Mouse (Mus musculus) left cerebral cortex, postnatal 4 days (tissue): ENCODE data around the gene S100z. TPM values are rescaled to one million over a fixed set of nuclear protein-coding genes. Genes with fewer than 3 reads are reported as not detected.

Experiments
- DNase-seq: peaks from one replicate; pipeline ENCODE4 v3.0.0-alpha.2; 2022
- intact Hi-C: fragments of 180-260 bp; cut with DNase I; formaldehyde crosslinking; loops from one replicate; pipeline ENCODE4 v1.15.1; 2025
- total RNA-seq, 2 experiments: library from RNA; stranded (reverse); gene quantifications; 2 replicates each; pipeline ENCODE4 v1.2.3; 2021

The S100z gene
- total RNA-seq, 2 experiments from 2014 or later = not detected

DNA sequence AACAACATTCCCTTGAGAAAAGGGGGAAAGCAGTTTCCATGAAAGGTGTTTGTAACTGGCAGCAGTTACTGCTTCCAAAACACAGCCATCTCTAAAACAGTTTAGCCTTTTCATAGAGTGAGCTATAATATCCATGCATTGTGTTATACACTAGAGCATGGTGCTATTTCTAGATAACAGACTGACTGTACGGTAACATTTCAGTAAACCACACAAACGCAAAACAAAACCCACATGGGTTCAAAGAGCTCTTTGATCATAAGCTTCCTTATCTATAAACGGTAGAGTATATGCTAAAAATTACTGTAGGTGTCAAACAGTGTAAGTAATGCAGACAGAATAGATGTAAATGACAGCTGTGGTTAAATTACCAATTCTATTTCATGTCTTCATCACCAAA, 28.8 kb downstream of the S100z start:
- DNase-seq = no peak
- intact Hi-C loops = no loop called here

DNA sequence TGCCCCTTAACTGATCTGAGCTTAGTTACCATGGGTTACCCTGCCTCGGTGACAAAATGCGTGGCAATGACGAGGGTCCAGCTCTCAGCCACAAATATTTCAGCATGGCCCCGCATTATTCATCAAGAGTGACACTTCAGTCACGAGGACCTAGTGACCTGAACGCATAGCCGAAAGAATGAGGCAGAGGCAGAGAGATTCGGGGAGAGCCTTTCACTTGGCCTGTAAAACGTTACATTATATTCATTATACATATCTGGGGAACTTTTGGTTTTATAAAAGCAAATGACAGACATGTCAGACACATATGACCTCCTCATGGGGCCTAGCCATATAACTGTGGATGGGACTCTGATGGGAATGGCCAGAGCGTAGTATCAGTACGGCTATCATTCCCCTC, 33.7 kb downstream of the S100z start, which contains the start of gene Crhbp:
Gene Crhbp, minus strand, starts transcription at position 101 of the 400 bp plus-strand sequence.
- no peak for DNase-seq
- intact Hi-C loops = no loop called here

DNA sequence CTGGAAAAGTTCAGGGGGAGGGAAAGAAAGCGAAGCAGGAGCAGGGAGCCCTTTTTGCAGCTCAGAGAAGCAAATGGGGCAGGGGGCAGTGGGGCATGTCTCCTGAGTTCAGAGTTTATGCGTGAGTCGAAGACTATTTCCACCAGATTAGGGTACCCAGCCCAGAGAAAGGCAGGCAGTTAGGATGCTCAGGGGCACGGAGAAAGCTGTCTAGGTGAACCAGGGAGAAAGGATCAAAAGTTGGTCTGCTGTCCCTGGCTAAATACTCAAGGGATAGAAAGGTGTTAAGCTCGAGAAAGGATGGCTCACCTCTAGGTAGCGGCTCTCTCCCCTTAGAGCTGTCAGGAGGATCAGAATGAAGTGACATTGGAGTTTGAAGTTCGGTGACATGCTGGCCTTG, 34.2 kb downstream of the S100z start:
- intact Hi-C loops = no loop called here

GRCm38 (mm10) chr13:95443376-95444233, 34.9 kb downstream of the S100z start:
- intact Hi-C loops = no loop called here
- DNase-seq = peak; percentile 37

More for the DNA sequence above, 34.2 kb downstream of the S100z start:
- DNase-seq = no peak

DNA sequence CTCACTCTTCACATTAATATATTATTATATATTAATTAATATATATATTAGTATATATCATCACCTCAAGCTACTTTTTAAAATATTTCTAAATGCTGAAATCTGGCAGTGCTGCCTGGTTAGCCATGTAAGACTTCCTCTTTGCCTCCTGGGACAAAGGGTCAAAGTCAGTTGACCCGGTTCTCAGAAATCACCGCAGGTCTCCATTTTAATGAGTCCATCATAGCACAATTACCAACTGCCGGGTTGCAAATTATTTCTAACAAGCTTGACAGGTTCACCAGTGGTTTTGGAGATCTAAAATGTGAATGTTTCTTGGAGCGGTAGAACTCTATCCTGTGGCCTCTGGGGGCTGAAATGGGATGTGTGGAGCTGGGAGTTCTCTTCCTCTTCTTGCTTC, 35.6 kb downstream of the S100z start:
- DNase-seq = no peak
- intact Hi-C loops = no loop called here

GRCm38 (mm10) chr13:95439569-95439968, 39.0 kb downstream of the S100z start:
- intact Hi-C loops = no loop called here
- DNase-seq = no peak

DNA sequence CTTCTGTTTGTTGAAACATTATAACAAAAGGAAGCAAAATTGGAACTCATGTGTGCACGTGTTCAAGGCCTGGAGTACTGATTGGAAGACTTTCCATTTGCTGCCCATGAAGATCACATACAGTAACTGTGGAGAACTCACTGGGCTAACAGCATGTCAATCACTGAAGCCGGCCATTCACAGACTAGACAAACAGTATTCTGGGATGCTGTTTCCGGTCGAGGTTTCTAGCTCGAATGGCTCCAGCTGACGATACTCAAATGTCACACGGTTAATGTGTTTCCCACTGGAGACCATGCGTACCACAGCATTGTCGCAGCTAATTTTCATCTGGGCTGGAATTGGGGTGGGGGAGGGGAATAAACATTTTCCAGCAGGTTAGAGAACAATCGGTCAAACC, 46.8 kb downstream of the S100z start:
- intact Hi-C loops = no loop called here
- no peak for DNase-seq

DNA sequence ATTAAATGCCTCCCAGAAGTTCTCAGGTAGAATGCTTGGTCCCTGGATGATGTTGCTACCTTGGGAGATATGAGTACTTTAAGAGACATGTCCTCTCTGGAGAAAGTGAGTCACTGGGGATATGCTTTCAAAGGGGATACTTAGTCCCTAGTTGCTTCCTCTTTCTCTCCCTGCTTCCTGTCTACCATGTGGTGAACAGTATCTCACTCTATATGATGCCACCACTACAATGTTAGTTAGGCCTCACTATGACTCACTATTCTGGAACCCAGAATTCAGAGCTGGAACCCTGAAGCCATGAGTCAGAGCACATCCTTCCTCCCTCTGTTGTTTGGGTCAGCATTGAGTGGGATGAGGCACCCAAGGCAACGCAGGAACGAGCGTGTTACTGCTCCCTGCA, 51.0 kb downstream of the S100z start:
- DNase-seq = no peak
- intact Hi-C loops = no loop called here

Other genes with a start within 250 kb of the S100z start
- 10 to 100 TPM; 25.2 to 32.8 TPM for gene Pde8b, start 228.4 kb downstream of the S100z start, total RNA-seq
- 10 to 100 TPM; 17.4 to 20.0 TPM for gene Zbed3, start 155.1 kb downstream of the S100z start, total RNA-seq
- gene Aggf1, start 103.4 kb downstream of the S100z start, total RNA-seq = 10 to 100 TPM; 38.1 to 39.8 TPM
- 1 to 10 TPM; 5.7 to 6.5 TPM for gene Crhbp, start 33.8 kb downstream of the S100z start, total RNA-seq
- gene F2rl1, start 46.5 kb upstream of the S100z start, total RNA-seq = under 1 TPM; 0.14 to 0.24 TPM
- gene F2r, start 139.8 kb upstream of the S100z start, total RNA-seq = 10 to 100 TPM; 21.2 to 22.8 TPM
- gene F2rl2, start 218.1 kb upstream of the S100z start, total RNA-seq = under 1 TPM; 0.54 to 0.72 TPM